Mouse (Mus musculus) c-Kit-positive CD71-negative TER-119-negative erythroid progenitor cells, embryonic 14.5 days (primary cell): ENCODE data around the gene Rnf126.
"Not testable (repeated sequence)": the region's sequence is repeated elsewhere in the genome, so short reads cannot be mapped to it uniquely, and the experiment has no call there.

Experiments
- DNase-seq: peaks from one replicate; pipeline ENCODE4 v3.0.0-alpha.2; 2013; ENCODE audit warnings: low read depth

Rnf126 gene

DNA sequence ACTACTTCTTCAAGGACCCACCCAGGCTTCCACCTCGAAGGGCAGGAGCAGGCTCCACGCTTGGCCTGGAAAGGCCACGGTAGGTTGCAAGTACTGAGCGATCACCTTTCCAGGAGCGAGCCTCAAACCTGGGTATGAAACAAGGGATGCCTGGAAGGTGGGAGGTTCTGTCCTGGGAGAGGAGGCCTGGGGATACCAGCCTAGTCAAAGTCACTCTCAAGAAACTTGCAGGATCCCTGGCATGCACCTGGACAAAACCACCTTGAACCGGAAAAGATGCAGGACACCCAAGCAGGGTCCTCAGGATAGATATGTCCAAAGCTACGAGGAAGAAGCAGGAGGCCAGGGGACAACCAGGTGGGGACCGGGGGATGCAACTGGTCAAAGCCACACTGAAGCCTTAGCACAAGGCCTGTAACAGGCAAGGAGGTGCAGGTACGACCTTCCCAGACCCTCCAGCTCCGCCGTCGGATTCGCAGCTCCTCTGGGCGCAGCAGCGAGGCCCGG lies 698 bp downstream of the Rnf126 start:
- no peak for DNase-seq

DNA sequence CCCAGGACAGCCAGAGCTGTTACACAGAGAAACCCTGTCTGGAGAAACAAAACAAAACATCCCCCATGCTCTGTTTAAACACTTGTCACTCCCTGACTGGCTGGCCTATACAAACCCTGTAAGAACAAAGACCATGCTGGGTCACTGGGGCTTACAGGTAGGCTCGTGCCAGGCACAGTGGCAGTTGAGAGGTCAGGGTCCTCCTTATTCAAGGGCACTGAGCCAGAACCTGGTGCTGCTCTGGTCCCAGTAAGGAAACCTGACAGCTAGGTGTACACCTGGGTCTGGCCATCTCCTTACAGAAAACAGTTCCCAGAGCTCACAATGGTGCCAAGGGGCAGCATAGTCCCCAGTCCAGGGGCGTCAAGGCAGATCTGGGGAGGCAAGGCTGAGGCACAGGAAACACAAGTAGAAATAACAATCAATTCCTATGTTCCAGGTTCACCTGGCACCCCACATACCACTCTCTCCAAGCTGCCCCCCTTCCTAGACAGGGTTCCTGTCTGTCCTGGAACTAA lies 1.5 kb downstream of the Rnf126 start:
- DNase-seq = no peak

DNA sequence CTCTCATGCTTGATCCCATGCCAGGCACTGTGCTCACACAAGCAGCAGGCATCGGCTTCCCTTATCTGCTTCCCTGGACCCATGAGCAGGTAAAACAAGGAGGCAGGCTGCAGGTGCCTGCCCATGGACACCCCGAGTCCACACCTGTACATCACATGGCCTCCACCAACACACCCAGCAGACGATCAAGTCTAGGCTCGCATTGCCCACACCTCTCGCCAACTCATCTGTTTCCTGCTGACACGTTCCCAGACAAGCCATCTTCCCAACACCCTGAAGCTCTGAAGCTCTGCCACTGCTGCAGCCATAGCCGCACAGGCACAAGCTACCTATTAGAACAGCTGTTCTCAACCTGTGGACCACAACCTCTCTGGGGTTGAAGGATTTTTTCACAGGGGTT lies 2.5 kb downstream of the Rnf126 start:
- DNase-seq = no peak

DNA sequence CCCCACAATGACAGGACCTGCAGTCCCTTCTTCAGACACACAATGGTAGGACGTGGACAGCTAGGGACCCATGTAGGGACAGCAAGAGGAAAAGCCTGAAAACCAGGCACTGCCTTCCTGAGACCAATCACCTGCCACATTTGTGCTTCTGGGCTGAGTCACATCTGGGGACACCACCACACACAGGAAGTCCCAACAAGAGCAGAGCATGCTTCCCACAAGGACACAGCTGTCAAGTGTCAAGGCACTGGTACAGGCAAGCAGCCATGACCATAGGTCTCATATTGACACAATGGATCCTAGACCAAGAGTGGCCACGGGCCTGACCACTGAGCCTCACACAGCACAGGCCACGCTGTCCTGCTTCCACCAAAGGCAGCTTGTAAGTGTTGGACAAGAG lies 3.9 kb downstream of the Rnf126 start:
- DNase-seq = no peak

DNA sequence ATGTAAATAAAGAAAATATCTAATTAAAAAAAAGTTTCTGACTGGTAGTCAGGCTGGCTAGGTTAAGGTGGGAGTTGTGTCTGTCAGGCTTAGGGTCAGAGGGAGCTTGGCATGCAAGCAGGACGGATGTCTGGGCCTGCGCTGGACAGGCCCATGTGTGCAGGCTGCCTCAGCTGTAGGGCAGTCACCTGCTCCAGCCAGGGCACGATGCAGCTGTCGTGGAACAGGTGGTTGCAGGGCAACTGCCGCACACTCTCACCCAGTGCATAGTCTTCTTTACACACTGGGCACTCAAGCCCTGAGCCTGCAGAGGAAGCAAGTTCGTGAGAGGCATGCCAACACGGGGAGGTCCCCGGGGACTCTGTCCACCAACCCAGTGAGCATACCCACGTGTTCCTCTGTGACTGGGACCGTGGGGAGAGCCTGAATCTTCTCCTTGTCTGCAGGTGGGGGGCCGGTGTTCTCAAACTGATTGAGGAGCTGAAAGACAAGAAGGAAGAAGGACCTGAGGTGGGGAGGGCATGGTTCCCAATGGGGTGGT lies 6.1 kb downstream of the Rnf126 start:
- DNase-seq = no peak

DNA sequence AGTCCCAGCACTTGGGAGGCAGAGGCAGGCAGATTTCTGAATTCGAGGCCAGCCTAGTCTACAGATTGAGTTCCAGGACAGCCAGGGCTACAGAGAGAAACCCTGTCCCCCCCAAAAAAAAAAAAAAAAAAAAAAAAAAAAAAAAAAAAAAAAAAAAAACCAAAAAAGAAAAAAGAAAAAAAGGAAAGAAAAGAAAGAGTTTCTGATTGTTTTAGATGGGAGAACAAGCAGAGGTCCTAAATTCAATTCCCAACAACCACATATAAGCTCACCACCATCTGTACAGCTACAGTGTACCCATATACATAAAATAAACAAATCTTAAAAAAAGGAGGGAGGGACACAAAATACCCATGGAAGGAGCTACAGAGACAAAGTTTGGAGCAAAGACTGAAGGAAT lies 7.1 kb downstream of the Rnf126 start:
- not testable (repeated sequence) for DNase-seq

DNA sequence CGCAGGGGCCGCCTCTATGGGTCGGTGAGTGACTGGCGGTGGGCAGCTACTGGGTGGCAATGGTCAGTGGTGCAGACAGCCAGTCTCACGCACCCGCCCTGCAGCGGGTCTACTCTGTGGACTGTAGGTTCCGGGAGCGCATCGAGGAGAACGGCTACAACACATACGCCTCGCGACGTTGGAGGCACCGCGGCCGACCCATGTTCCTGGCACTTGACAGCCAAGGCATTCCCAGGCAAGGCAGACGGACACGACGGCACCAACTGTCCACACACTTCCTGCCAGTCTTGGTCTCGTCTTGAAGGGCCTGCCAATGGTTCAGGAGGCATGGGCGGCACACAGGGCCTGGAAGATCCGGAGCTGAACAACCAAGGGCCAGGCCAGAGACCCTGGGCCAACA lies 10.1 kb downstream of the Rnf126 start:
- no peak for DNase-seq

DNA sequence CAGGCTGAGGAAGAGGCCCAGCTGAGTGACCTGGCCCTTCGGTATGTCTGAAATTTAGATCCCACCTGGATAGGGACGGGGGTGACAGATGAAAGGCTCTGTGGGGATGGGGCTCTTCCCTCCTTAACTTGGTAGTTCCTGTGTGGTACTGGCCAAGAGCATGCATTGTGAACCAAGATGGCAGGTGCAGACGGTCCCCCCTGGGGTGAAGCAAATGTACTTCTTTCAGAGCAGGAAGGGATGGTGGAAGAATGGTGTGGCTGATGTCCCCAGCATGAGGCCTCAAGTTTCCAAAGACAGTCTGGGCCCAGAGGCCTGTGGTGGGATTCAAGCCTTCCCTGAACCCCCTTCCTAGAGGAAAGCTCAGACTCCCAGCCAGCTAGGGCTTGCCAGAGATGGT lies 10.9 kb downstream of the Rnf126 start:
- DNase-seq = no peak

DNA sequence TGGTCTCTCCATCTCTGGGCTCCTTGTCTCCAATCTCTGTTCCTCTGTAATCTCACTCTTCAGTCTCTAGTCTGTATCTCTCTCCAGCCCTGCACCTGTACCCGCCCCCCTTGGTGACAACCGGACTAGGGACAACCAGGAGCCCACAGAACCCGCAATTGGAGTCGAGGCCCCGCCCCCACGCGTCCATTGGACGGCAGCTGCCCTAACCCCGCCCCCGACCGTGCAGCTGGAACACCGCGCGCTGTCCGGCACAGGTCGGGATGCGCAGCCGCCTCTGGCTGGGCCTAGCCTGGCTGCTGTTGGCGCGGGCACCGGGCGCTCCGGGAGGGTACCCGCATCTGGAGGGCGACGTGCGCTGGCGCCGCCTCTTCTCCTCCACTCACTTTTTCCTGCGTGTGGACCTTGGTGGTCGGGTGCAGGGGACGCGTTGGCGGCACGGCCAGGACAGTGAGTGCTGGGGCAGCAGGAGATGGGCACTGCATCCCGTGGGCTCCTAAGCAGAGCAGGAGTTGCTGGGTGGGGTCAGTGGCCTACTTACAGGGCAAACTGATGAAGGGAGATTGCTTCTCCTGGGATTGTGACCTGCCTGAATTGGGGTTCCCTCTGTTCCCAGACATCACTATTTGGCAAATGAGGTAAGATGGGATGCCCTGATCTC lies 11.8 kb downstream of the Rnf126 start, which contains the start of gene Fgf22:
Gene Fgf22, plus strand, starts transcription at position 221 of the 661 bp plus-strand sequence.
- DNase-seq = no peak

DNA sequence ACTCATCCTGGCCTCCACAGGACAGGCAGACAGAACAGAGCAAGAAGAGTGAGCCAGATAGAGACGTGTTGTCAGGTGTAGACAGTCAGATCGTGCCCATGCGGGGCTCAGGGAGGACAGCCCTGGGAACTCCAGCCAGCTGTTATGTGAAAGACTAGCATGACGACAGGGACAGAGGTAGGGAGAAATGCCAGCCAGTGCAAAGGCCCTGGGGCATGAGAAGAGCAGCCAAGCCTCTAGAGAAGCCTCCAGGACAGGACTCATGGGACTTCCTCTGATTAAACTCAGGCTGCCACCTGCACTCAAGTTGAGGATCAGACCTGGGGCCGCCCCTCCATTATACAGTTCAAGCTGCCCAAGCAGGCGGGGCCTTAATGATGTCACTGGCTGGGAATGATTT lies 18.3 kb downstream of the Rnf126 start:
- DNase-seq = no peak

DNA sequence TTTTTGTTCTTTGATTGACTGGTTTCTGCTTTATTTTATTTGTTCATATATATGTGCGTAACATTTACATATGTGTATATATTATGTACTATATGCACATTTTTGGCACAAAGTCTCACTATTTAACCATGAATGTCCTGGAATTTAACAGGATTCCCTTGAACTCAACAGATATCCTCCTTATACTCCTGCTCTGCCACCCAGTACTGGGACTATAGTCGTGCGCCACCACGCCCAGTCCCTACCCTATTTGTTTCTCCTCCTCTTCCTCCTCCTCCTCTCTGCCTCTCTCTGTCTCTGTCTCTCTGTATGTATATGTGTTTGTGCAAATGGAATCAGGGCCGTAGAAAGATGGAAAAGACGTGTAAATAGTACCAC lies 20.0 kb downstream of the Rnf126 start:
- no peak for DNase-seq

DNA sequence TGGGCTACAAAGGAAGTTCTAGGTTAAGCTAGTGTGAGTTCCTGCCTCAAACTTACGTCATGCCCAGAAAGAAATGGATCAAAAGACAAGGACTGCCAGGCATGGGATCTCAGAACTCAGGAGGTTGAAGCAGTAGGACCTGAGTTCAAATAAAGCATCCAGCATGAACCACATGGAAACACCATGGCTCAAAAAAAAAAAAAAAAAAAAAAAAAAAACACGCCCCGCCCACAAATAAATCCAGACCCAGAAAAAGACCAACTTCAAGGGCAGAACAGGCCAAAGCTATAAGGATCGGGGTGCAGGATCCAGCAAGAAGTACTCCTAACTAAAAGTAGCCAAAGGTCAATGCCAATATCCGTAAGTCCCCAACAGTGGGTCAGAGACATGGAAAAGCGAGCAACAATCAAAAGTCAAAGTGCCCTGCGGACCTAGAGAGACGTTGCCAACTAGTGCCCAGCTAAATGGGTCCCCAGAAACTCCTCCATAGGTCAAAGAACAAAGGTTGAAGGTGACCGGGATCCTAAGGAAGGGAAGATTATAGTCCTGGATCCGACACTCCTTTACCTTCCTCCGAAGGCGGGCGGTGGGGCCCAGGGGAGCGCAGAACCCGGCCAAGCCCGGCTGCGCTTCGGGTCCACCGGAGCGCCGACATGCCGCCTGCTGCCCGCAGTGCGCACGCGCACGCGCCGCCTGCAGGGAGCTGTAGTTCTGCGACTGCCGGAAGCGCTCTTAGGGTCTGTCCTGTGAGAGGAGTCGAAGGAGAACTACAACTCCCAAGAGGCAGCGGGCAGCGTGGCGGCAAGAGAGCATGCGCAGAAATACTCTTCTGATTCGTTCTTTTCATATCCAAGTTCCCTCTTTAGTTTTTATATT lies 20.6 kb downstream of the Rnf126 start, which contains the start of gene Polrmt:
Gene Polrmt, minus strand, starts transcription at position 684 of the 876 bp plus-strand sequence.
- peak; percentile 94 for DNase-seq

DNA sequence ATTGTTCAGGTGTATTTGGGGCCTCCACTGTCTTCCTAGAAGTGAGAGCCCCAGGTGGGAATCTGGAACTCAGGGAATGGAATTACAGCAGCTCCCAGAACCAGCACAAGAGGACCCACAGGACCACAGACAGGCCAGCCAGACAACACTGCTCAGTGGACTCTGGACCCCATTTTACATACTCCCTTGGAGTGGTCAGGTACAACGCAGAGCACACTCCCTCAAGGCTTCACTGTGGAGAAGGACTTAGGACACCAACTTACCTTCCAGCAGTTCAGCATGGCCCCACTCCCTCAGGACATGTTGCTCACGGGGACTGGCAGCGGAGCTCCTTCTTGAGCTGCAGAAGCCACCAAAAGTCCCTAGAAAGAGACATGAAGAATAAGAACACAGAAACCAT lies 21.3 kb downstream of the Rnf126 start:
- DNase-seq = no peak

DNA sequence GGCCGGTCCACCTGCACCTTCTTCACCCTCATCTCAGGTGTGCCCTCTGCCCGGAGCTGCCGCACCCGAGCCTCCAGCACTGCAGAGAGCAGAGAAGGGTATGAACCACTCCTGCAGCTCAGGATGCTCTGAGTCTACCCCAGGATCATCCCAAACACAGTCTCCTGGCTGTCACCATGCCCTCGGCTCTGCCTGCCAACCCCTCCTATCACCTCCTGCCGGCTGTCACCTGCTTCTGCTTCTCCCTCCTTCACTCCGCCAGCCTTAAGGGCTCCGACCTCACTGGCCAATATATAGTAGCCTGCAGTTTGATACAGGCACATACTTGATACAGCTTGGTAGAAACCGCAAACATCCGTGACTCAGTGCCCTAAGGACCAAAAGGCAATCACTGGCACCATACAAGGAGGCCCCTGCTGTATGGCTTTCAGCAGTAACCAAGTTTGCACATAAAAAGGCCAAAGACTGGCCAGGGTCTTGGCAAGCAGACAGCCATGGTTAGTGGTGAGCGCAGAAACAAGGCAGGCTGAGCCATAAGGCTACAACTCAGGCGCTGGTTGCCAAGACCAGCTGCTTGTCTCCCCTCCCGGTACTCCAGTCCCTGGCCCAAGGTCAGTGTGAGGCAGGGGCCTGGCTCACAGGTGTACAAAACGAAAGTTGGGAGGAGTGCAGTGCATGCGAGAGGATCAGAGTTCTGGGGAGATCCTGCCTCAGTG lies 22.9 kb downstream of the Rnf126 start:
- no peak for DNase-seq

DNA sequence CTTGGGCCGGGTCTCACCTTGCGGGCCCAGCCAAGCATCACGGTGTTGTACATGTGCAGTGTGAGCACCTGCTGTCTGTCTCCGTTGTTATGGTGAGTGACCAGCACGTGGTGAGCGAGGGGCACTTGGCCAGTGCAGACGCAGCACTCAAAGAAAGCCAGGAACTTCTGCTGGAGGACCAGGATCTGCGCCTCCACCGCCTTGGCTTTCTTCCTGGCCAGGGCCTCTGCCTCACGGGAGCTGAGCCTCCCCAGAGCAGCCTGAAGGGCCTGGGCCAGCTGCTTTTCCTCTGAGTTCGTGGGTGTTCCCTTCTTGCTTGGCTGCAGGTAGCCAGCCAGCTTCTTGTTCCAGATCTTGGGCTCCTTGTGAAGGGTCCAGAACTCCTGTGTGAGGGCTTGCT lies 23.6 kb downstream of the Rnf126 start:
- DNase-seq = no peak

DNA sequence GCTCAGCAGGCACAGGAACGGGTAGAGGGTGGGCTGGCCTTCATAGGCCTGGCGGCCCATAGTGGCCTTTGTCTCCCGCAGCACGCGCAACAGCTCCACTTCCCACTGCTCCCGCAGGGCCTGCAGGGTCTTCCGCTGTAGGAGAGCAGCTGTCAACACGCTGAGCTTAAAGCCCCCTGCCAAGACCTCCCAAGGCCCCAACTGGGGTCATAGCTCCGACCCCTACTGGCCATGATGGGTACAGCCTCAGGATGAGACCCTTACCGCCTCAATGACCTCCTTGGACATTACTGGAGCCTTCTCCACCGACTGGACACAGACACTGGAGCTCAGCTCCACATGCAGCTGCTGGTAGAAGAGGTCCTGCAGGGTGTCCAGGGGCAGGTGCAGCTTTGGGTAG lies 25.9 kb downstream of the Rnf126 start:
- DNase-seq = no peak

DNA sequence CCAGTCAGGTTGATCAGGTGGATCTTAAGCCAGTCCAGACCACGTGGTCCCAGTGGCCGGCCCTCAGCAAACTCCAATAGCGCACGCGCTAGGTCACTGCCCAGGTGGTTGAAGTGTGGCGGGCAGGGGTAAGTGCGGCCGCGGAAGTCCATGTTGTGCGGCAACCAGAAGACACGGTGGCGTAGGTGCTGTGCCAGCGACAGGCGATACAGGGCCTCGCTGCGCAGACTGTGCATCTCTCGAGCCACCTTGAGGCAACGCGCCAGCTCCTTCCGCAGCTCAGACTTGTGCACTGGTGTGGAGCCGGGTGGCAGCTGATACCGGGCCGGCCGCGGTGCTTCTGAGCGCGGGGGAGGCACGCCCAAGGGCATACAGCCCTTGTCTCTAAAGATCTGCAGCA lies 27.5 kb downstream of the Rnf126 start:
- no peak for DNase-seq

DNA sequence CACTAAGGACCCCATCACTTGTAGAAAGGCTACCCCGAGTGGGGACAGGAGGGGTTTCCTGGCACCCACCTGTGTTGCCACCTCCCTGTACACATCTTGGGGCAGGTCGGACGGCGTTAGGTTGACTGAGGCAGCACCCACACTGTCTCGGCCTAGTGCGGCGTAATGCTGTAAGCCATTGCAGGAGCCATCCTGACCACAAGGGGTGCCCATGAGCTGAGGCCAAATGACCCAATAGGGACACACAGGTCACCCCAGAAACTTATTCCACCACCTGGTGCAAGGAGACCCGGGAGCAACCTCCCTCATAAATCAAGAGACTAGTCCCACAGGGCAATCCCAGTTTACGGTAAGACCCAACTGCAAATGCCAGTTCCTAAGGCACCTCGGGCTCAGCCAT lies 28.5 kb downstream of the Rnf126 start:
- DNase-seq = no peak

DNA sequence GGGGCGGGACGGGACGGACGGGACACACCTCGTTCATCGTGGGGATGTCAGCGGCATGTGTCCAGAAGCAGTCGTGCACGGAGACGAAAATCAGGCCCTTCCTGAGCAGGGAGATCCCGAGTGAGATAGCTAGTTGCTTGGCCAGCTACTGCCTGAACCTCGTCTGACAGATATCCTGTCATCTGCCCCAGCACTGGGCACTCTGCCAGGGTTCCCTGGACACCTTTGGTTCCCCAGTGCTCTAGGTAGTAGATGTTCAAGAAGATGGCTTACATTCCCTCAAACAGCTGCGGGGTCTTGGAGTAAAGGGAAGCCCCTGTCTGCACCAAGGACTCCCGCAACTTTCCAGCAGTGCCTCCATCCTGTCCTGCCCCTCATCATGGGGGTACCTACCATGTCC lies 30.0 kb downstream of the Rnf126 start:
- no peak for DNase-seq

DNA sequence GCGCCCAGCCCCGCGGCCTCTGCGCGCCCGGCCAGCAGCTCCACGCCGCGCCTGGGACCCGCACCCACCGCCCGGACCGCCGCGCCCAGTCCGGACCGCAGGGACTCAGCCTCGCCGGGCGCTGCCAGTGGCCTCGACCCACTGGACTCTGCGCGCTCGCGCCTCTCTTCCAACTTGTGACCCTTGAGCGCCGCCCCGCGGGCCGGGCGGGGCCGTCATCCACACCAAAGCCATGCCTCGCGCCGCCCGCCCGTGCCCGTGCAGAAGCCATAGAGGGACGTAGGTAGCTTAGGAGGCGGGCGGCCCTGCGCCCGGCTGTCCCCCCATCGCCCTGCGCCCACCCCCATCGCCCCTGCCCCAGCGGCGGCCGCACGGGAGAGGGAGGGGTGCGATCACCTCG lies 31.4 kb downstream of the Rnf126 start:
- DNase-seq = no peak

DNA sequence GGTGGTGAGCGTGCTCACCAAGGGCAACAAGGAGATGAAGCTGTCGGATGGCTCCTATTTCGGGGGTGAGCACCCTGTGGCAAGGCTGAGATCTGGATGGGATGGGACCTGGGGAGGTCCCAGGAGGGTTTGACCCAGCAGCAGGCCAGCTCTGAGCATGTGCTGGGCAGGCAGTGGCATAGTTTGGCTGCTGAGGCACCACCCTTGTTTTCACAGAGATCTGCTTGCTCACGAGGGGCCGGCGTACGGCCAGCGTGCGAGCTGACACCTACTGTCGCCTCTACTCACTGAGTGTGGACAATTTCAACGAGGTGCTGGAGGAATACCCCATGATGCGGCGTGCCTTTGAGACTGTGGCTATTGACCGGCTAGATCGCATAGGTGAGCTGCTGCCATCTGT lies 32.9 kb downstream of the Rnf126 start:
- no peak for DNase-seq

DNA sequence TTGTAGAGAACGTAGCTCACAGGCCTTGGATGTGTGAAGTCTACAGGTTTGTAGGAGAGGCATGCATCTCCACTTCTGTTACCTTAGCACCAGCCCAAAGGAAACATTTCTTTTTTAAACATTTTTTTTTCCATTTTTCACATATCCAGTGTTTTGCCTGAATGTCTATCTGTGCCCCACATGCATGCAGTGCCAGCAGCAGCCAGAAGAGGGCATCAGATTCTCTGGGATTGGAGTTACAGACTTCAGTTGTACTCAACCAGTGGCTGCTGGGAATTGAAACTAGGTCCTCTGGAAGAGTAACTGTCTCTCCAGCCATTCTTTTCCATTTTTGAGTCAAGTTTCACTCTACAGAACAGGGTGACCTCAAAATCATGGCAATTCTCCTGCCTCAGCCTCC lies 34.3 kb downstream of the Rnf126 start:
- DNase-seq = no peak
